Mouse (Mus musculus) heart, embryonic 11.5 days (tissue): ENCODE measurements at regions not wholly inside any gene's neighbourhood (a gene's known extent, or its start where the extent isn't known, plus 50 kb on each side); places are given as distances from the start of the nearest gene placed in this dataset.

Source experiments
- ATAC-seq: fragments of 200-750 bp; cut with Nextera tagmentation; replicated peaks from 2 replicates; pipeline ENCODE4 v1.8.0; 2017; ENCODE audit warnings: moderate library complexity; ENCODE audit not compliant: insufficient number of reproducible peaks, low FRiP score, low TSS enrichment
- H3K27ac ChIP-seq: fragments of 300-500 bp; sonication (generic); 2 replicates; pipeline ENCODE4 v1.5.1; 2014; ENCODE audit warnings: mild to moderate bottlenecking, low read depth, low read length
- H3K27me3 ChIP-seq: fragments of 300-500 bp; sonication (generic); 2 replicates; pipeline ENCODE4 v1.6.1; 2014; ENCODE audit warnings: mild to moderate bottlenecking, low read length, mixed read lengths; ENCODE audit not compliant: control insufficient read depth, insufficient read depth
- H3K36me3 ChIP-seq: fragments of 300-500 bp; sonication (generic); 2 replicates; pipeline ENCODE4 v1.6.1; 2014; ENCODE audit warnings: mild to moderate bottlenecking, low read length, moderate library complexity, mixed read lengths; ENCODE audit not compliant: control insufficient read depth, insufficient read depth
- H3K4me1 ChIP-seq: fragments of 300-500 bp; sonication (generic); 2 replicates; pipeline ENCODE4 v1.6.1; 2014; ENCODE audit warnings: low read length; ENCODE audit not compliant: control insufficient read depth, insufficient read depth
- H3K4me2 ChIP-seq: fragments of 300-500 bp; sonication (generic); 2 replicates; pipeline ENCODE4 v1.6.1; 2014; ENCODE audit warnings: mild to moderate bottlenecking, moderate library complexity
- H3K4me3 ChIP-seq: fragments of 300-500 bp; sonication (generic); 2 replicates; pipeline ENCODE4 v1.5.1; 2014; ENCODE audit warnings: low read depth, low read length
- H3K9ac ChIP-seq: fragments of 300-500 bp; sonication (generic); 2 replicates; pipeline ENCODE4 v1.6.1; 2014; ENCODE audit warnings: mild to moderate bottlenecking, low read depth, low read length, moderate library complexity
- H3K9me3 ChIP-seq: fragments of 300-500 bp; sonication (generic); replicated peaks from 2 replicates; pipeline ENCODE4 v1.6.1; 2016; ENCODE audit warnings: low read length; ENCODE audit not compliant: control insufficient read depth
- WGBS: fragments of 180-500 bp; shearing (Covaris S2); extraction: QIAGEN DNeasy Blood & Tissue Kit; methylation state at CpG from one replicate; pipeline ENCODE4 v1.1.7; 2014; ENCODE audit not compliant: insufficient replicate concordance; 5-methylcytosine and 5-hydroxymethylcytosine counted together

DNA sequence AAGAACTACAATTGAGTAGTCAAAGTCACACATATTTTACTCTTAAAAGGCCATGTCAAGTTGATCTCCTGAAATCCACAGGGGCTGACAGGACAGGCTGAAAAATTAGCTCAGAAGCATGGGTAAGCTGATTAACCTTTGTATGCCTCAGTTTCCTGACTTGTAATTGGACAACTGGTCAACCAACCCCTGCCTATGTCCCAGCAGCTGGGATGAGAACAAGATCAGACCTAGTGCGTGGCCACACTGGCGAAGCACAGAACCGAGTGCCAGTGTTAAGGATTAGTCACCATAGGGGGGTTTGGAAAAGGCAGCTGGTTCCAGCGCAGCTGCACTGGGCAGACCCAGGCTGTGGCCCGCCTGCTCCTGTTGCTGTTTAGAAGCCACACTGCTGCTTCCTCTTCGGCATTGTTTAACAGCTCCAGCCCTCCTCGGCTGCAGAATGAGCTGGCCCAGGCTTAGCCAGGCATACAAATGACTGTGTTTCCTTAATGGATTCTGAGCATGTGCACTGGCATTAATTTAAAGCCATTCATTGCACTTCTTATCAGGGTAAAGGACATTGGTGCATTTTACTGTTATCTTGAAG is 120.1 kb upstream of the Dock1 start:
- Histone ChIP-seq H3K36me3 (no peaks in the 10 kb centered on the region), H3K27ac (no peak overlapping the region), H3K9me3 (no peaks in the 10 kb centered on the region), H3K4me2 (no peak overlapping the region), H3K9ac (no peak overlapping the region), H3K4me1 (no peaks in the 10 kb centered on the region), H3K4me3 (no peak overlapping the region), H3K27me3 (no peaks in the 10 kb centered on the region)
- WGBS, result 41% methylated on average over 7 of the region's 7 CpGs
- ATAC-seq, result no peak

DNA sequence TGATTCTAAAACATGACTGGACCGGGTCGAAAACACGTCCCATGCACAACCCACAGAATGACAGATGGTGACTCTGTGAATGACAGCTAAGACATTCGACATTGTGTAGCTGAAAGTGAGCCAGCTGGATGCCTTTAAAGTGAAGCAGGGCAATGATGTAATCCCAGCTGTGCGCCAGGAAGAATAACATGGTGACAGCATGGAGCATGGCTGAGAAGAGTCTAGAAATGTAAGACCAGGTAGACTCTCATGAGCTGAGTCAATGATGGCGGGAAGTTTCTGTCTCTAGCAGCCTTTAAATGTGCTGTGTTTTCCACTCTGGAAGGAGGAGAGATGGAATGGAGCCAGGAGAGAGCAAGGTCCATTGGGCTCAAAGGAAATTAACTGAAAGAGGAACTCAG is 118.4 kb upstream of the Dock1 start:
- Histone ChIP-seq H3K4me3 (no peak overlapping the region), H3K36me3 (no peaks in the 10 kb centered on the region), H3K27ac (no peak overlapping the region), H3K9me3 (no peaks in the 10 kb centered on the region), H3K4me1 (no peaks in the 10 kb centered on the region), H3K4me2 (no peak overlapping the region), H3K27me3 (no peaks in the 10 kb centered on the region), H3K9ac (no peak overlapping the region)
- WGBS, result 75% methylated on average over 6 of the region's 6 CpGs
- ATAC-seq, result no peak

DNA sequence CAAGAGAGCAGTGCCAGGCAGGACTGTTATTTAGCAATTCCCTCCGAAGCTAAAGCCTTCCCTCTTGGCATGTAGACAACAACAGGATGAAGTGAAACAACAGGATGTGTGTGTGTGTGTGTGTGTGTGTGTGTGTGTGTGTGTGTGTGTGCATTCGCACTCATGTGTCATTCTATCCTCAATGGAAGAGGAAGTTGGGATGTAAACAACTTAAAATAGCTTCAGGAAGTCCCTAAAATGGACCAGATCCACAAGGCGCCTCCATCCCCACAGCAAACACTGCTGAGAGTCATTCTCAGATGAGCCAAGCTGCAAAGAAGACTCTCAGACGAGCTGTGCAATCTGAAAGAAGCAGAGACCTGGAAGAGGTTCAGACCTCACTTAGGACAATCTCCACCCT is 114.4 kb upstream of the Dock1 start:
- Histone ChIP-seq H3K4me3 (no peak overlapping the region), H3K27ac (no peak overlapping the region), H3K4me1 (no peaks in the 10 kb centered on the region), H3K27me3 (no peaks in the 10 kb centered on the region), H3K36me3 (no peaks in the 10 kb centered on the region), H3K4me2 (no peak overlapping the region), H3K9ac (no peak overlapping the region), H3K9me3 (no peaks in the 10 kb centered on the region)
- no peak for ATAC-seq
- 57% methylated on average over 4 of the region's 4 CpGs for WGBS

DNA sequence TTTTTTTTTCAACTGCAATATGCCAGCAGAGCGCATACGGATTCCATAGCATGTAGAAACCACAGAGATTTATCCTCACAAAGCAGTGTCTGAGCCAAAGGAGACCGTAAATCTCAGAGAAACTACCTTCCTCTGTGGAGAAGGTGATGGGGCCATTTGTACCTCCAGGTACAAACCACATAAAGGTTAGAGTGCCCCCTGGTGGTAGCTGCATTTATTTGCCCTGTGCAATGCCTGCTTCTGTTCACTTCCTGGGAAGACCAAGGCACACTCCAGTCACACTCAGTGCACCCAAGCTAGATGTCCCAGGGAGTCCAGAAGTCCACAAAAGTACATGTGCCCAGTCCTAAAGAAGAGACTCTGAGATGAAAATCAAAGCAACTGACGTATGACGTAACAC is 104.1 kb upstream of the Dock1 start:
- no peaks in the 10 kb centered on the region; the same call in 1 of the 2 replicates for H3K4me1 ChIP-seq
- WGBS, result 73% methylated on average over 5 of the region's 5 CpGs
- H3K9ac ChIP-seq, result no peak overlapping the region

DNA sequence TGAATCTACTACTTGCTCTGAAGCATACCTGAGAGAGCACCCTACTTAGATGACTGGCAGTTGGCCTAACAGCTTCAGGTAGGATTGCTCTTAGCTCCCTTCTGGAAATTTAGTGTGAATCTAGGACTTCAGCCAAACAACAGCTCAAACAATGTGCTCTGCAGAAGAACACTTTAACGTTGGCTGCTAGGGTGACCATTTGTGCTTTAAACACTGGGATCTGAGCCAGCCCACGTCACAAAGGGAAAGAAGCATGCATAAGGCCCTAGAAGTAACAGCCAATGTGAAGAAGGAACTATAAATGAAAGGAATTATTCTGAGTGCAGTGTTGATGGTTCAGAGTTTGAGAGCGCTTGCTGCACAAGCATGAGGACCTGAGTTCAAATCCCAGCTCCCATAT is 101.2 kb upstream of the Dock1 start:
- H3K9me3 ChIP-seq, result no peaks in the 10 kb centered on the region
- H3K36me3 ChIP-seq, result no peaks in the 10 kb centered on the region
- H3K4me2 ChIP-seq, result no peak overlapping the region
- H3K27me3 ChIP-seq, result no peaks in the 10 kb centered on the region
- H3K27ac ChIP-seq, result no peak overlapping the region
- H3K9ac ChIP-seq, result no peak overlapping the region
- no peaks in the 10 kb centered on the region; the same call in 1 of the 2 replicates for H3K4me1 ChIP-seq
- WGBS, result 83% methylated on average over 3 of the region's 3 CpGs
- ATAC-seq, result no peak
- no peak overlapping the region for H3K4me3 ChIP-seq

More for the DNA sequence above, 104.1 kb upstream of the Dock1 start:
- no peaks in the 10 kb centered on the region for H3K9me3 ChIP-seq
- ATAC-seq, result no peak
- H3K4me2 ChIP-seq, result no peak overlapping the region
- H3K27me3 ChIP-seq, result no peaks in the 10 kb centered on the region
- H3K27ac ChIP-seq, result no peak overlapping the region
- no peaks in the 10 kb centered on the region for H3K36me3 ChIP-seq
- H3K4me3 ChIP-seq, result no peak overlapping the region

DNA sequence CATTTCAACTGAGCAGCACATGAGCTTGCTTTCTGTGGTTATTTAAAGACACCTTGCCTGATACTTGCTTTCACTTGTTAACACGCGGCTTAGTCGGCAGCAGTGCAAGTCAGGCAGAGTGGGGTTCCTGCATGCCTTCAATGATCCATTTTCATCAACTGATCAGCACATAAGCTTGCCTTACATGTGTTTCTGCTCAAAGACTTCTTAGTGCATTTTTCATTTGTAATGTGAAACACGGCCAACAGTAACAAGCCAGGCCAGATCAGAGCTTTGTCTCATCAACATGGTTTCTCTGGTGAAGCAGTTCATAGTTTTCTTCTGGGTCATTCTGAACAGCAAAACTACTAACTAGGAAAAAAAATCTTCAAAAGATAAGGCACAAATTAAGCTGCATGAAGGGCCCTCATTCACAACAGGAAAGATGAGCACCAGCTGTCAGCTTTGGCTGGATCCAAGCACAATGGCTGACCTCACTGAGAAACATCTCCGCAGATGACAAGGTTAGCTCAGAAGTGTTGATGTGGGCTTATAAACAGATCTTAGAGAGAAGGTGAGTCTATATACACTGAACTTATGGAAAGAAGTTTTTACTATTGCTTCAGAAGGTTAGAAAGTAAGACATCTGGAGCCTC is 100.2 kb upstream of the Dock1 start:
- H3K9me3 ChIP-seq, result no peaks in the 10 kb centered on the region; the same call in 1 of the 2 replicates
- WGBS, result 64% methylated on average over 5 of the region's 5 CpGs
- H3K27ac ChIP-seq, result no peak overlapping the region
- no peak overlapping the region for H3K4me3 ChIP-seq
- no peak for ATAC-seq
- no peaks in the 10 kb centered on the region; the same call in 1 of the 2 replicates for H3K4me1 ChIP-seq
- H3K9ac ChIP-seq, result no peak overlapping the region
- H3K4me2 ChIP-seq, result no peak overlapping the region
- H3K36me3 ChIP-seq, result no peaks in the 10 kb centered on the region
- H3K27me3 ChIP-seq, result no peaks in the 10 kb centered on the region

DNA sequence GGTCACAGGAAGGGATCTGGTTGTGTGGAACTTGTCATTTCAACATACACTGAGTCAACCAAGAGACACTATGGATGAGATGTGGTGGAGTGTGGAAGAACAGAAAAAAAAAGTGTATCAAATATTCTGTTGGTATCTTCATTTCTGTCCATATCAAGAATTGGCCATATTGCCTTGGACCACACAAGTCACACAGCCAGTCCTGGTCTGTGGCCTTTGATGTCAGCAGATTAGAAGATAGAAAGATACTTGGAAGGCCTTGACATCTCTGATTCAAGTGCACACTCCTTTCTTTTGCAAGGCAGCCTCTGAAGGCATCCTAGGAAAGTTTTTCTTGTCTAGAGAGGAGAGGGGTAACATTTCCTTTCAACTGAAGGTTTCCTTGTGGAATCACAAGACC is 88.7 kb upstream of the Dock1 start:
- Histone ChIP-seq H3K4me1 (no peaks in the 10 kb centered on the region), H3K9me3 (no peaks in the 10 kb centered on the region), H3K4me2 (no peak overlapping the region), H3K36me3 (no peaks in the 10 kb centered on the region), H3K27ac (no peak overlapping the region), H3K4me3 (no peak overlapping the region), H3K27me3 (no peaks in the 10 kb centered on the region), H3K9ac (no peak overlapping the region)
- ATAC-seq, result no peak

DNA sequence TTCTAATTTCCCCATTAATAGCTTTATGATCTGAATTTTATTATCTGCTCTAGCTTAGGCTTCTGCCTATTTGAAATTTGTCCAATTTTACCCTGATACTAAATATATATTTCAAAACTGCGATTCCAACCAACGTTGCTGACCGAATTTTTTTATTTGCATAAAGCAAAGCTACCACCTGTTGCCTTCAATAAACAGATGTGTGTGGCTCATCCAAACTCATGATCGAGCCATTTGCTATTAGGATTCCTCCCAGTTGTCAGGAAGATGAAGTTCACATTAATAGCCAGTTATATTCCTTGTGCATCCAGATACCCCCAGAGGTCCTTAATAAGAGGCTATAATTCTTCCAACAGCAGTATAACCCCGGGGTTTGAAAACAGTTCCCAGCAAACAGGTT is 85.0 kb upstream of the Dock1 start:
- ATAC-seq, result no peak
- Histone ChIP-seq H3K4me2 (no peak overlapping the region), H3K4me3 (no peak overlapping the region), H3K36me3 (no peaks in the 10 kb centered on the region), H3K4me1 (no peaks in the 10 kb centered on the region), H3K27me3 (no peaks in the 10 kb centered on the region), H3K9me3 (no peaks in the 10 kb centered on the region), H3K27ac (no peak overlapping the region), H3K9ac (no peak overlapping the region)
- WGBS, result 80% methylated on average over 5 of the region's 5 CpGs

DNA sequence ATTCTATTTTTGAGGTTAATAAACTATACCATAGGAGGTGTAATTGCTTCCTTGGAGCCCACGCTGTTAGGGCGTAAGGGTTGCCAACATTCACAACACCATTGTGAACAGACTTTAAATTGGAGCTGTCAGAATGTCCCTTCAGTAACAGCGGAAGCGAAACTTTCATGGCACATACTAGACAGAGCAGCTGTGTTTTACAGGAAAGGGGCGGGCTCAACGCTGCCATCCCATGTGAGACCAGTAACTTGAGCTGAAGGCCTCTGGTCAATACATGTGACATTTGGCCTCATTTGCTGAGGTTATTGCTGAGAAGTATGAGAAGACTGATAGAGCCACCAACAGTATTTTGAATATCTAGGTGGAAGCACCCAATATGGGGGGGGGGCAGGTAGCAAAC is 83.5 kb upstream of the Dock1 start:
- H3K27ac ChIP-seq, result no peak overlapping the region
- 84% methylated on average over 6 of the region's 6 CpGs for WGBS
- no peak for ATAC-seq

More for the DNA sequence above, 83.5 kb upstream of the Dock1 start:
- H3K27me3 ChIP-seq, result no peaks in the 10 kb centered on the region
- no peak overlapping the region for H3K4me2 ChIP-seq
- H3K9ac ChIP-seq, result no peak overlapping the region
- H3K4me1 ChIP-seq, result no peaks in the 10 kb centered on the region
- no peaks in the 10 kb centered on the region for H3K36me3 ChIP-seq
- no peak overlapping the region for H3K4me3 ChIP-seq
- no peaks in the 10 kb centered on the region for H3K9me3 ChIP-seq
